Mouse (Mus musculus): ENCODE results near the gene Ticrr. TPM values are rescaled to one million over a fixed set of nuclear protein-coding genes. Genes with fewer than 3 reads are reported as not detected.
A peak's percentile ranks its signal among the peaks of the same experiment; 100 is the strongest.

Ticrr gene
- polyA plus RNA-seq, 1 experiment from 2014 or later = 17.0 TPM

- Histone ChIP-seq H3K4me2 (replicated peaks; ENCODE audit: low read depth, low read length) (peak overlapping the region; percentile 61), H3K36me3 (ENCODE audit: control insufficient read depth, insufficient read depth, low read length) (peaks cover 5% of the 10 kb centered on the region; the same call in 1 of the 2 replicates), H3K9ac (ENCODE audit: low read depth, low read length) (peak overlapping the region; percentile 74), H3K4me3 (ENCODE audit: low read length) (peak overlapping the region; percentile 71), H3K27me3 (ENCODE audit: control insufficient read depth, insufficient read depth, low read length) (no peaks in the 10 kb centered on the region), H3K27ac (ENCODE audit: low read depth, low read length) (no peak overlapping the region), H3K4me1 (ENCODE audit: control insufficient read depth, insufficient read depth, low read length) (peaks cover 18% of the 10 kb centered on the region; the same call in 1 of the 2 replicates), H3K9me3 (ENCODE audit: control insufficient read depth, low read length) (no peaks in the 10 kb centered on the region)
- no peak for ATAC-seq (ENCODE audit: low FRiP score, low TSS enrichment)
- 16% methylated on average over 5 of the region's 5 CpGs for WGBS
Observed at GRCm38 (mm10) chr7:79661253-79661890, 1.4 kb downstream of the Ticrr start.

- Histone ChIP-seq H3K9me3 (ENCODE audit: control insufficient read depth, low read length) (no peaks in the 10 kb centered on the region), H3K27ac (ENCODE audit: low read depth, low read length) (no peak overlapping the region), H3K4me3 (ENCODE audit: low read length) (no peak overlapping the region), H3K27me3 (ENCODE audit: control insufficient read depth, insufficient read depth, low read length) (no peaks in the 10 kb centered on the region), H3K4me2 (replicated peaks; ENCODE audit: low read depth, low read length) (no peak overlapping the region), H3K36me3 (ENCODE audit: control insufficient read depth, insufficient read depth, low read length) (peaks cover 55% of the 10 kb centered on the region), H3K4me1 (ENCODE audit: control insufficient read depth, insufficient read depth, low read length) (peaks cover 17% of the 10 kb centered on the region; the same call in 1 of the 2 replicates), H3K9ac (ENCODE audit: low read depth, low read length) (no peak overlapping the region)
- ATAC-seq (ENCODE audit: low FRiP score, low TSS enrichment) = no peak
Observed at GRCm38 (mm10) chr7:79666690-79667089, 6.7 kb downstream of the Ticrr start.

- Histone ChIP-seq H3K4me1 (ENCODE audit: control insufficient read depth, insufficient read depth, low read length) (no peaks in the 10 kb centered on the region), H3K9me3 (ENCODE audit: control insufficient read depth, low read length) (no peaks in the 10 kb centered on the region), H3K27ac (ENCODE audit: low read depth, low read length) (no peak overlapping the region), H3K9ac (ENCODE audit: low read depth, low read length) (no peak overlapping the region), H3K4me3 (ENCODE audit: low read length) (no peak overlapping the region), H3K27me3 (ENCODE audit: control insufficient read depth, insufficient read depth, low read length) (no peaks in the 10 kb centered on the region), H3K36me3 (ENCODE audit: control insufficient read depth, insufficient read depth, low read length) (peaks cover 82% of the 10 kb centered on the region), H3K4me2 (replicated peaks; ENCODE audit: low read depth, low read length) (no peak overlapping the region)
- no peak for ATAC-seq (ENCODE audit: low FRiP score, low TSS enrichment)
- 97% methylated on average over 4 of the region's 4 CpGs for WGBS
Observed at GRCm38 (mm10) chr7:79670900-79671604, 11.1 kb downstream of the Ticrr start.

GRCm38 (mm10) chr7:79679186-79679585 lies 19.2 kb downstream of the Ticrr start:
- Histone ChIP-seq H3K9me3 (ENCODE audit: control insufficient read depth, low read length) (no peaks in the 10 kb centered on the region), H3K4me2 (replicated peaks; ENCODE audit: low read depth, low read length) (no peak overlapping the region), H3K27me3 (ENCODE audit: control insufficient read depth, insufficient read depth, low read length) (no peaks in the 10 kb centered on the region), H3K36me3 (ENCODE audit: control insufficient read depth, insufficient read depth, low read length) (peaks cover 92% of the 10 kb centered on the region), H3K4me1 (ENCODE audit: control insufficient read depth, insufficient read depth, low read length) (no peaks in the 10 kb centered on the region), H3K9ac (ENCODE audit: low read depth, low read length) (no peak overlapping the region), H3K27ac (ENCODE audit: low read depth, low read length) (no peak overlapping the region), H3K4me3 (ENCODE audit: low read length) (no peak overlapping the region)
- no peak for ATAC-seq (ENCODE audit: low FRiP score, low TSS enrichment)

GRCm38 (mm10) chr7:79680231-79680630 lies 20.2 kb downstream of the Ticrr start:
- H3K27me3 ChIP-seq (ENCODE audit: control insufficient read depth, insufficient read depth, low read length) = no peaks in the 10 kb centered on the region
- no peaks in the 10 kb centered on the region for H3K9me3 ChIP-seq (ENCODE audit: control insufficient read depth, low read length)
- WGBS = 95% methylated on average over 2 of the region's 2 CpGs
- no peak overlapping the region for H3K27ac ChIP-seq (ENCODE audit: low read depth, low read length)
- no peak overlapping the region for H3K4me2 ChIP-seq (replicated peaks; ENCODE audit: low read depth, low read length)
- no peak overlapping the region for H3K4me3 ChIP-seq (ENCODE audit: low read length)
- H3K9ac ChIP-seq (ENCODE audit: low read depth, low read length) = no peak overlapping the region
- peaks cover 94% of the 10 kb centered on the region for H3K36me3 ChIP-seq (ENCODE audit: control insufficient read depth, insufficient read depth, low read length)
- H3K4me1 ChIP-seq (ENCODE audit: control insufficient read depth, insufficient read depth, low read length) = no peaks in the 10 kb centered on the region
- ATAC-seq (ENCODE audit: low FRiP score, low TSS enrichment) = no peak

- H3K9ac ChIP-seq (ENCODE audit: low read depth, low read length) = no peak overlapping the region
- no peaks in the 10 kb centered on the region for H3K9me3 ChIP-seq (ENCODE audit: control insufficient read depth, low read length)
- no peak overlapping the region for H3K4me3 ChIP-seq (ENCODE audit: low read length)
- WGBS = 86% methylated on average over 8 of the region's 8 CpGs
- no peak overlapping the region for H3K4me2 ChIP-seq (replicated peaks; ENCODE audit: low read depth, low read length)
- no peak overlapping the region for H3K27ac ChIP-seq (ENCODE audit: low read depth, low read length)
- peaks cover 97% of the 10 kb centered on the region for H3K36me3 ChIP-seq (ENCODE audit: control insufficient read depth, insufficient read depth, low read length)
- H3K4me1 ChIP-seq (ENCODE audit: control insufficient read depth, insufficient read depth, low read length) = no peaks in the 10 kb centered on the region
- no peaks in the 10 kb centered on the region for H3K27me3 ChIP-seq (ENCODE audit: control insufficient read depth, insufficient read depth, low read length)
- ATAC-seq (ENCODE audit: low FRiP score, low TSS enrichment) = no peak
Observed at GRCm38 (mm10) chr7:79696495-79696894, 36.5 kb downstream of the Ticrr start.

- peaks cover 81% of the 10 kb centered on the region for H3K36me3 ChIP-seq (ENCODE audit: control insufficient read depth, insufficient read depth, low read length)
- no peak overlapping the region for H3K4me2 ChIP-seq (replicated peaks; ENCODE audit: low read depth, low read length)
- ATAC-seq (ENCODE audit: low FRiP score, low TSS enrichment) = no peak
- H3K27me3 ChIP-seq (ENCODE audit: control insufficient read depth, insufficient read depth, low read length) = no peaks in the 10 kb centered on the region
- no peak overlapping the region for H3K27ac ChIP-seq (ENCODE audit: low read depth, low read length)
- no peak overlapping the region for H3K9ac ChIP-seq (ENCODE audit: low read depth, low read length)
- 88% methylated on average over 16 of the region's 16 CpGs for WGBS
- H3K4me3 ChIP-seq (ENCODE audit: low read length) = no peak overlapping the region
- H3K9me3 ChIP-seq (ENCODE audit: control insufficient read depth, low read length) = no peaks in the 10 kb centered on the region
- no peaks in the 10 kb centered on the region for H3K4me1 ChIP-seq (ENCODE audit: control insufficient read depth, insufficient read depth, low read length)
Observed at GRCm38 (mm10) chr7:79702755-79703154, 42.8 kb downstream of the Ticrr start.

GRCm38 (mm10) chr7:79705210-79705609 lies 45.2 kb downstream of the Ticrr start:
- H3K27ac ChIP-seq (ENCODE audit: low read depth, low read length) = no peak overlapping the region
- 0 out of 2 replicates have a peak, but pooled peaks cover 2% of the 10 kb centered on the region for H3K4me1 ChIP-seq (ENCODE audit: control insufficient read depth, insufficient read depth, low read length)
- ATAC-seq (ENCODE audit: low FRiP score, low TSS enrichment) = no peak
- H3K4me3 ChIP-seq (ENCODE audit: low read length) = no peak overlapping the region
- peaks cover 4% of the 10 kb centered on the region; the same call in 1 of the 2 replicates for H3K27me3 ChIP-seq (ENCODE audit: control insufficient read depth, insufficient read depth, low read length)
- no peaks in the 10 kb centered on the region for H3K9me3 ChIP-seq (ENCODE audit: control insufficient read depth, low read length)
- H3K36me3 ChIP-seq (ENCODE audit: control insufficient read depth, insufficient read depth, low read length) = peaks cover 67% of the 10 kb centered on the region
- no peak overlapping the region for H3K4me2 ChIP-seq (replicated peaks; ENCODE audit: low read depth, low read length)
- 84% methylated on average over 5 of the region's 5 CpGs for WGBS
- no peak overlapping the region for H3K9ac ChIP-seq (ENCODE audit: low read depth, low read length)

GRCm38 (mm10) chr7:79710130-79710607 lies 50.2 kb downstream of the Ticrr start:
- Histone ChIP-seq H3K9ac (ENCODE audit: low read depth, low read length) (peak overlapping the region; percentile 54), H3K27me3 (ENCODE audit: control insufficient read depth, insufficient read depth, low read length) (peaks cover 4% of the 10 kb centered on the region; the same call in 1 of the 2 replicates), H3K27ac (ENCODE audit: low read depth, low read length) (no peak overlapping the region), H3K4me1 (ENCODE audit: control insufficient read depth, insufficient read depth, low read length) (peaks cover 7% of the 10 kb centered on the region; the same call in 1 of the 2 replicates), H3K9me3 (ENCODE audit: control insufficient read depth, low read length) (no peaks in the 10 kb centered on the region), H3K4me2 (replicated peaks; ENCODE audit: low read depth, low read length) (peak overlapping the region; percentile 88), H3K4me3 (ENCODE audit: low read length) (peak overlapping the region; percentile 44), H3K36me3 (ENCODE audit: control insufficient read depth, insufficient read depth, low read length) (peaks cover 22% of the 10 kb centered on the region)
- WGBS = under 1% methylated on average over 55 of the region's 55 CpGs
- peak; percentile 56 for ATAC-seq (ENCODE audit: low FRiP score, low TSS enrichment)

All from kidney, embryonic 14.5 days (tissue).